Mouse (Mus musculus) layer of hippocampus, postnatal 10 days (tissue): ENCODE data around the gene 4930519G04Rik. TPM values are rescaled to one million over a fixed set of nuclear protein-coding genes. Genes with fewer than 3 reads are reported as not detected.
"Not testable (repeated sequence)": the region's sequence is repeated elsewhere in the genome, so short reads cannot be mapped to it uniquely, and the experiment has no call there.

Experiments
- DNase-seq, 2 experiments: peaks; one replicate each; pipeline ENCODE4 v3.0.0; 2021; ENCODE audit warnings: low spot score in 2 of 2
- microRNA-seq, 2 experiments: library from miRNA; unstranded; fragments of <30 nt; microRNA quantifications; one replicate each; pipeline ENCODE4 v1.2.0; 2021
- total RNA-seq, 2 experiments: library from RNA; stranded (reverse); gene quantifications; 2 replicates each; pipeline ENCODE4 v1.2.3; 2021

Gene 4930519G04Rik
- total RNA-seq, 2 experiments from 2014 or later = not detected

- DNase-seq = no peak
Measured at GRCm38 (mm10) chr5:114908598-114909305, 55.3 kb downstream of the 4930519G04Rik start.

GRCm38 (mm10) chr5:114913686-114914085 lies 60.2 kb downstream of the 4930519G04Rik start:
- no peak for DNase-seq

- no peak for DNase-seq
Measured at GRCm38 (mm10) chr5:114914855-114915254, 61.4 kb downstream of the 4930519G04Rik start.

- DNase-seq = no peak
Measured at GRCm38 (mm10) chr5:114915854-114916253, 62.4 kb downstream of the 4930519G04Rik start.

GRCm38 (mm10) chr5:114916777-114917176 lies 63.3 kb downstream of the 4930519G04Rik start:
- no peak for DNase-seq

- not testable (repeated sequence) for DNase-seq
Measured at GRCm38 (mm10) chr5:114917357-114917756, 63.9 kb downstream of the 4930519G04Rik start.

GRCm38 (mm10) chr5:114921551-114922365 lies 68.3 kb downstream of the 4930519G04Rik start:
- no peak for DNase-seq

GRCm38 (mm10) chr5:114922366-114922731 lies 68.9 kb downstream of the 4930519G04Rik start:
- no peak for DNase-seq

- DNase-seq = no peak
Measured at GRCm38 (mm10) chr5:114922998-114923473, 69.6 kb downstream of the 4930519G04Rik start, which contains the start of gene Oasl1. TSS of gene Oasl1 (plus strand) at chr5:114923240.

- DNase-seq = no peak
Measured at GRCm38 (mm10) chr5:114926153-114926684, 72.8 kb downstream of the 4930519G04Rik start.

GRCm38 (mm10) chr5:114926753-114927152 lies 73.3 kb downstream of the 4930519G04Rik start:
- DNase-seq = no peak

GRCm38 (mm10) chr5:114931626-114932025 lies 78.2 kb downstream of the 4930519G04Rik start:
- DNase-seq = no peak

- no peak for DNase-seq
Measured at GRCm38 (mm10) chr5:114933206-114933605, 79.7 kb downstream of the 4930519G04Rik start.

Small RNA genes lying within 50 kb of the gene (microRNA-seq; reads per million reads assigned to microRNA genes)
- 16.3 to 18.5 reads per million in 2 experiments for gene Mir6240

Other genes starting within 250 kb of the 4930519G04Rik start
- 1 to 10 TPM; 1.0 to 2.4 TPM for gene Trpv4, start 195.2 kb upstream of the 4930519G04Rik start, total RNA-seq
- gene Gltp, start 162.7 kb upstream of the 4930519G04Rik start, total RNA-seq = 10 to 100 TPM; 25.4 to 26.7 TPM
- 10 to 100 TPM; 14.1 to 15.8 TPM for gene Tchp, start 145.9 kb upstream of the 4930519G04Rik start, total RNA-seq
- 10 to 100 TPM; 40.2 to 45.1 TPM for gene Ankrd13a, start 79.0 kb upstream of the 4930519G04Rik start, total RNA-seq
- 10 to 100 TPM; 42.4 to 44.8 TPM for gene Git2, start 78.1 kb upstream of the 4930519G04Rik start, total RNA-seq
- gene 1500011B03Rik, start 30.2 kb upstream of the 4930519G04Rik start, total RNA-seq = 100 to 1,000 TPM; 154 to 155 TPM
- gene Gm9936, start 5.0 kb downstream of the 4930519G04Rik start, total RNA-seq = 1 to 10 TPM; 1.2 to 1.6 TPM
- 1 to 10 TPM in 1 of 2 experiments, under 1 TPM in 1; 0.91 to 1.1 TPM for gene Oasl2, start 43.3 kb downstream of the 4930519G04Rik start, total RNA-seq
- gene Oasl1, start 69.6 kb downstream of the 4930519G04Rik start, total RNA-seq = under 1 TPM in 1 of 2 experiments, not detected in 1; 0.56 TPM
- gene 2210016L21Rik, start 88.5 kb downstream of the 4930519G04Rik start, total RNA-seq = 100 to 1,000 TPM; 181 to 193 TPM
- not detected for gene Hnf1a, start 117.4 kb downstream of the 4930519G04Rik start, total RNA-seq
- gene Sppl3, start 157.5 kb downstream of the 4930519G04Rik start, total RNA-seq = 100 to 1,000 TPM in 1 of 2 experiments, 10 to 100 TPM in 1; 97.4 to 104 TPM
- gene Gm10401, start 244.6 kb downstream of the 4930519G04Rik start, total RNA-seq = not detected